Mouse (Mus musculus): Measurements from ENCODE around the gene Kank2. TPM values are rescaled to one million over a fixed set of nuclear protein-coding genes. Genes with fewer than 3 reads are reported as not detected.
"Not testable (repeated sequence)": the region's sequence is repeated elsewhere in the genome, so short reads cannot be mapped to it uniquely, and the experiment has no call there.

Kank2 gene
- total RNA-seq, 2 experiments from 2014 or later = 8.4 to 9.1 TPM

GRCm38 (mm10) chr9:21786309-21786708, 12.2 kb downstream of the Kank2 start:
- DNase-seq (ENCODE audit: low spot score in 2 of 2) = not testable (repeated sequence)

- no peak for DNase-seq (ENCODE audit: low spot score in 2 of 2)
Observed at GRCm38 (mm10) chr9:21784517-21785307, 13.8 kb downstream of the Kank2 start.

- no peak for DNase-seq (ENCODE audit: low spot score in 2 of 2)
Observed at GRCm38 (mm10) chr9:21781657-21782468, 16.7 kb downstream of the Kank2 start.

- no peak for DNase-seq (ENCODE audit: low spot score in 2 of 2)
Observed at GRCm38 (mm10) chr9:21777726-21778125, 20.8 kb downstream of the Kank2 start.

- DNase-seq (ENCODE audit: low spot score in 2 of 2) = no peak
Observed at GRCm38 (mm10) chr9:21774353-21774752, 24.2 kb downstream of the Kank2 start.

GRCm38 (mm10) chr9:21773396-21773795, 25.1 kb downstream of the Kank2 start:
- DNase-seq (ENCODE audit: low spot score in 2 of 2) = not testable (repeated sequence)

- no peak for DNase-seq (ENCODE audit: low spot score in 2 of 2)
Observed at GRCm38 (mm10) chr9:21769558-21770183, 28.9 kb downstream of the Kank2 start.

- no peak for DNase-seq (ENCODE audit: low spot score in 2 of 2)
Observed at GRCm38 (mm10) chr9:21768511-21769411, 29.8 kb downstream of the Kank2 start.

GRCm38 (mm10) chr9:21767896-21768295, 30.6 kb downstream of the Kank2 start:
- no peak for DNase-seq (ENCODE audit: low spot score in 2 of 2)

- DNase-seq (ENCODE audit: low spot score in 2 of 2) = no peak
Observed at GRCm38 (mm10) chr9:21764084-21764999, 34.2 kb downstream of the Kank2 start.

GRCm38 (mm10) chr9:21762135-21762534, 36.4 kb downstream of the Kank2 start:
- no peak for DNase-seq (ENCODE audit: low spot score in 2 of 2)

GRCm38 (mm10) chr9:21760155-21761088, 38.1 kb downstream of the Kank2 start, which contains the start of gene Spc24:
Gene Spc24 (minus strand): TSS chr9:21760303.
- DNase-seq (ENCODE audit: low spot score in 2 of 2) = peak; percentile 94 to 96

- no peak for DNase-seq (ENCODE audit: low spot score in 2 of 2)
Observed at GRCm38 (mm10) chr9:21759718-21760117, 38.8 kb downstream of the Kank2 start.

- DNase-seq (ENCODE audit: low spot score in 2 of 2) = no peak
Observed at GRCm38 (mm10) chr9:21758576-21759529, 39.7 kb downstream of the Kank2 start.

- no peak for DNase-seq (ENCODE audit: low spot score in 2 of 2)
Observed at GRCm38 (mm10) chr9:21754516-21755321, 43.8 kb downstream of the Kank2 start.

GRCm38 (mm10) chr9:21754003-21754402, 44.5 kb downstream of the Kank2 start:
- no peak for DNase-seq (ENCODE audit: low spot score in 2 of 2)
